Mouse (Mus musculus) fibroblast of lung, adult 2 months (primary cell): ENCODE results near the gene Tsc22d3.
"Not testable (repeated sequence)": the region's sequence is repeated elsewhere in the genome, so short reads cannot be mapped to it uniquely, and the experiment has no call there.

Experiments used
- DNase-seq: peaks from one replicate; pipeline ENCODE4 v3.0.0-alpha.2; 2011; ENCODE audit warnings: low read depth

The Tsc22d3 gene

GRCm38 (mm10) chrX:140527231-140527630 lies 73.2 kb downstream of the Tsc22d3 start:
- no peak for DNase-seq

- no peak for DNase-seq
Observed at GRCm38 (mm10) chrX:140526253-140526618, 74.2 kb downstream of the Tsc22d3 start.

GRCm38 (mm10) chrX:140525604-140526252 lies 74.7 kb downstream of the Tsc22d3 start:
- no peak for DNase-seq

- no peak for DNase-seq
Observed at GRCm38 (mm10) chrX:140524231-140524630, 76.2 kb downstream of the Tsc22d3 start.

GRCm38 (mm10) chrX:140522071-140522765 lies 78.2 kb downstream of the Tsc22d3 start:
- DNase-seq = no peak

GRCm38 (mm10) chrX:140520146-140521102 lies 80.0 kb downstream of the Tsc22d3 start:
- peak; percentile 93 for DNase-seq

GRCm38 (mm10) chrX:140518351-140518750 lies 82.1 kb downstream of the Tsc22d3 start:
- no peak for DNase-seq

- no peak for DNase-seq
Observed at GRCm38 (mm10) chrX:140513379-140513778, 87.1 kb downstream of the Tsc22d3 start.

- no peak for DNase-seq
Observed at GRCm38 (mm10) chrX:140511687-140512651, 88.5 kb downstream of the Tsc22d3 start.

GRCm38 (mm10) chrX:140510696-140511429 lies 89.6 kb downstream of the Tsc22d3 start:
- peak; percentile 73 for DNase-seq

GRCm38 (mm10) chrX:140509817-140510216 lies 90.6 kb downstream of the Tsc22d3 start:
- DNase-seq = no peak

GRCm38 (mm10) chrX:140508791-140509190 lies 91.7 kb downstream of the Tsc22d3 start:
- DNase-seq = not testable (repeated sequence)

- no peak for DNase-seq
Observed at GRCm38 (mm10) chrX:140507377-140507776, 93.1 kb downstream of the Tsc22d3 start.

GRCm38 (mm10) chrX:140506436-140507180 lies 93.9 kb downstream of the Tsc22d3 start:
- DNase-seq = no peak

GRCm38 (mm10) chrX:140505497-140506238 lies 94.8 kb downstream of the Tsc22d3 start:
- no peak for DNase-seq

GRCm38 (mm10) chrX:140503905-140504304 lies 96.6 kb downstream of the Tsc22d3 start:
- no peak for DNase-seq

GRCm38 (mm10) chrX:140501401-140502301 lies 98.8 kb downstream of the Tsc22d3 start:
- DNase-seq = no peak

GRCm38 (mm10) chrX:140500306-140500705 lies 100.2 kb downstream of the Tsc22d3 start:
- DNase-seq = no peak
